Mouse (Mus musculus) cortical plate, adult 2 months (tissue): ENCODE results near the gene Sptb.

Experiments used
- CTCF ChIP-seq: fragments of 200-500 bp; IDR thresholded peaks from 2 replicates; pipeline ENCODE4 v1.5.1; 2011; ENCODE audit warnings: mild to moderate bottlenecking, control low read depth, low read length; ENCODE audit not compliant: insufficient read depth; ENCODE audit errors: extremely low read depth
- POLR2A ChIP-seq: fragments of 200-500 bp; IDR thresholded peaks from 2 replicates; pipeline ENCODE4 v1.6.1; 2011; ENCODE audit warnings: mild to moderate bottlenecking, low read length, control low read depth; ENCODE audit not compliant: insufficient read depth; ENCODE audit errors: extremely low read depth

GRCm38 (mm10) chr12:76708181-76708580 is 2.2 kb downstream of the Sptb start:
- TF ChIP-seq CTCF (no peak), POLR2A (no peak)
